Mouse (Mus musculus): Measurements from ENCODE around the gene Spata31d1b.
A peak's percentile ranks its signal among the peaks of the same experiment; 100 is the strongest.
"Not testable (repeated sequence)": the region's sequence is repeated elsewhere in the genome, so short reads cannot be mapped to it uniquely, and the experiment has no call there.

The Spata31d1b gene

GRCm38 (mm10) chr13:59711984-59712383 lies at the start of gene Spata31d1b:
Spata31d1b (plus strand) TSS chr13:59712284.
- not testable (repeated sequence) for DNase-seq

- DNase-seq = no peak
Observed at GRCm38 (mm10) chr13:59663939-59664712, 48.0 kb upstream of the Spata31d1b start.

GRCm38 (mm10) chr13:59667763-59668162 lies 44.3 kb upstream of the Spata31d1b start:
- no peak for DNase-seq

- no peak for DNase-seq
Observed at GRCm38 (mm10) chr13:59668501-59669093, 43.5 kb upstream of the Spata31d1b start.

GRCm38 (mm10) chr13:59669946-59670345 lies 42.1 kb upstream of the Spata31d1b start:
- DNase-seq = no peak

GRCm38 (mm10) chr13:59671521-59671920 lies 40.6 kb upstream of the Spata31d1b start:
- DNase-seq = no peak

GRCm38 (mm10) chr13:59672248-59672647 lies 39.8 kb upstream of the Spata31d1b start:
- no peak for DNase-seq

GRCm38 (mm10) chr13:59673597-59673996 lies 38.5 kb upstream of the Spata31d1b start:
- DNase-seq = no peak

GRCm38 (mm10) chr13:59674215-59674614 lies 37.9 kb upstream of the Spata31d1b start:
- DNase-seq = no peak

- DNase-seq = no peak
Observed at GRCm38 (mm10) chr13:59674761-59675150, 37.3 kb upstream of the Spata31d1b start.

GRCm38 (mm10) chr13:59675151-59676011 lies 36.7 kb upstream of the Spata31d1b start, which contains the start of gene Golm1:
Golm1 (minus strand) TSS chr13:59675811.
- peak; percentile 50 for DNase-seq

GRCm38 (mm10) chr13:59676316-59677229 lies 35.5 kb upstream of the Spata31d1b start:
- no peak for DNase-seq

- no peak for DNase-seq
Observed at GRCm38 (mm10) chr13:59679306-59679705, 32.8 kb upstream of the Spata31d1b start.

GRCm38 (mm10) chr13:59679908-59680307 lies 32.2 kb upstream of the Spata31d1b start:
- DNase-seq = no peak

- no peak for DNase-seq
Observed at GRCm38 (mm10) chr13:59682629-59683028, 29.5 kb upstream of the Spata31d1b start.

- no peak for DNase-seq
Observed at GRCm38 (mm10) chr13:59685236-59685635, 26.8 kb upstream of the Spata31d1b start.

- DNase-seq = no peak
Observed at GRCm38 (mm10) chr13:59688338-59688770, 23.7 kb upstream of the Spata31d1b start.

- no peak for DNase-seq
Observed at GRCm38 (mm10) chr13:59689313-59689712, 22.8 kb upstream of the Spata31d1b start.

- DNase-seq = no peak
Observed at GRCm38 (mm10) chr13:59689843-59690242, 22.2 kb upstream of the Spata31d1b start.

GRCm38 (mm10) chr13:59690576-59690975 lies 21.5 kb upstream of the Spata31d1b start:
- no peak for DNase-seq

GRCm38 (mm10) chr13:59691478-59691877 lies 20.6 kb upstream of the Spata31d1b start:
- no peak for DNase-seq

GRCm38 (mm10) chr13:59694008-59694407 lies 18.1 kb upstream of the Spata31d1b start, which contains the start of gene 4921517D22Rik:
4921517D22Rik (minus strand) TSS chr13:59694108.
- DNase-seq = no peak
